Mouse (Mus musculus): Measurements from ENCODE around the gene Jdp2.
A peak's percentile ranks its signal among the peaks of the same experiment; 100 is the strongest.

The Jdp2 gene

GRCm38 (mm10) chr12:85602153-85602552, 3.3 kb downstream of the Jdp2 start:
- DNase-seq: no peak

- no peak for DNase-seq
Observed at GRCm38 (mm10) chr12:85602811-85603210, 4.0 kb downstream of the Jdp2 start.

- no peak for DNase-seq
Observed at GRCm38 (mm10) chr12:85603767-85604166, 4.9 kb downstream of the Jdp2 start.

- no peak for DNase-seq
Observed at GRCm38 (mm10) chr12:85604301-85604998, 5.6 kb downstream of the Jdp2 start.

- DNase-seq: peak; percentile 71
Observed at GRCm38 (mm10) chr12:85607519-85608449, 9.0 kb downstream of the Jdp2 start.

GRCm38 (mm10) chr12:85610167-85610566, 11.3 kb downstream of the Jdp2 start:
- no peak for DNase-seq

- DNase-seq: no peak
Observed at GRCm38 (mm10) chr12:85614090-85614489, 15.3 kb downstream of the Jdp2 start.

- no peak for DNase-seq
Observed at GRCm38 (mm10) chr12:85615486-85615885, 16.7 kb downstream of the Jdp2 start.

GRCm38 (mm10) chr12:85617885-85618284, 19.1 kb downstream of the Jdp2 start:
- DNase-seq: no peak

- no peak for DNase-seq
Observed at GRCm38 (mm10) chr12:85618430-85618829, 19.6 kb downstream of the Jdp2 start.

GRCm38 (mm10) chr12:85619283-85619897, 20.6 kb downstream of the Jdp2 start:
- DNase-seq: peak; percentile 66

- no peak for DNase-seq
Observed at GRCm38 (mm10) chr12:85619898-85620443, 21.1 kb downstream of the Jdp2 start.

GRCm38 (mm10) chr12:85621027-85621426, 22.2 kb downstream of the Jdp2 start:
- DNase-seq: no peak

- no peak for DNase-seq
Observed at GRCm38 (mm10) chr12:85621673-85622072, 22.8 kb downstream of the Jdp2 start.

GRCm38 (mm10) chr12:85623711-85624110, 24.9 kb downstream of the Jdp2 start:
- no peak for DNase-seq

GRCm38 (mm10) chr12:85624652-85625051, 25.8 kb downstream of the Jdp2 start:
- no peak for DNase-seq

- no peak for DNase-seq
Observed at GRCm38 (mm10) chr12:85625852-85626251, 27.0 kb downstream of the Jdp2 start.

GRCm38 (mm10) chr12:85629661-85630481, 31.0 kb downstream of the Jdp2 start:
- peak; percentile 67 for DNase-seq

GRCm38 (mm10) chr12:85631196-85631595, 32.4 kb downstream of the Jdp2 start:
- DNase-seq: peak; percentile 44

- no peak for DNase-seq
Observed at GRCm38 (mm10) chr12:85632321-85632720, 33.5 kb downstream of the Jdp2 start.

GRCm38 (mm10) chr12:85637932-85638331, 39.1 kb downstream of the Jdp2 start:
- no peak for DNase-seq

Data from cerebellum, adult 9-10 months (tissue).